Mouse (Mus musculus) gastrocnemius, postnatal 4 days (tissue): ENCODE measurements around the gene Arhgdia. TPM values are rescaled to one million over a fixed set of nuclear protein-coding genes. Genes with fewer than 3 reads are reported as not detected.

Experiments
- DNase-seq, 2 experiments: peaks; one replicate each; pipeline ENCODE4 v3.0.0; 2021 to 2022; ENCODE audit warnings: low spot score in 2 of 2, mixed read lengths in 2 of 2
- total RNA-seq, 2 experiments: library from RNA; stranded (reverse); gene quantifications; 2 replicates each; pipeline ENCODE4 v1.2.3; 2021

Arhgdia gene
- total RNA-seq, 2 experiments from 2014 or later, result 278 to 300 TPM

DNA sequence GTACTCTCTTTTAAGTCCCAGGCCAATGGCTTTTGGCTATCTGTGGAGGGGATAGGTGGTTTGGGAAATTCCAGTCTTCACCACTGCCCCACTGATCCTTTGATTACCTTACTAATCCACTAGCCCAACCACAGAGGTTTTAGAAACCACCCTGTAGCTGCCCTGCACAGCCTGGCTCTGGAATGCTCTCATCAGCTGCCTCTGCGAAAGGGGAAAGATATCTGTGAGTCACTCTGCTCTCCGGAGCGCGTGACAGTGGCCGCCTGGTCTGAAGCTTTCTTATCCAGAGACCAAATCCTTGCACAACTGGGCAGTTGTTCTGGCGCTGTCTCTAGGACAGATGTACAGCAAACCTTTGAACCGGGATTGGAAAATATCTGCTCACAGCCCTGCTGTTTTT is 26.6 kb downstream of the Arhgdia start:
- no peak for DNase-seq

DNA sequence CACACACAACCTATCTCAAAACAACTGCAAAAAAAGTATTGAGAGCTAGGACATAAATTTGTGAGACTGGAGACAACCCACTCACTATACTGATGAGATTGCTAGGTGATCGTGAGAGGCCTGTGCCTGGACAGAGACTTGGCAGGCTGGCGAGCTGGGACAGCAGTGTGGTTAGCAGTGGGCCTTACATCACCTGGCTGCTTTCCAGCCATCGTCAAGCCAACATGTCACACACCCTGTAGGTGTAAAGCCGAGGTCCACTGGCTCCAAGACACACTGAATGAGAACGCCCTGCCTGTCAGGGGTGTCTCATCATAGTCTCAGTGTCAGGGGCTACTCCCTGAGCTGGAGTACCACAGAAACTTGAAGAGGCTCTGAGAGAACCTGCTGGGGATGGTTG is 28.7 kb downstream of the Arhgdia start:
- DNase-seq, result no peak

DNA sequence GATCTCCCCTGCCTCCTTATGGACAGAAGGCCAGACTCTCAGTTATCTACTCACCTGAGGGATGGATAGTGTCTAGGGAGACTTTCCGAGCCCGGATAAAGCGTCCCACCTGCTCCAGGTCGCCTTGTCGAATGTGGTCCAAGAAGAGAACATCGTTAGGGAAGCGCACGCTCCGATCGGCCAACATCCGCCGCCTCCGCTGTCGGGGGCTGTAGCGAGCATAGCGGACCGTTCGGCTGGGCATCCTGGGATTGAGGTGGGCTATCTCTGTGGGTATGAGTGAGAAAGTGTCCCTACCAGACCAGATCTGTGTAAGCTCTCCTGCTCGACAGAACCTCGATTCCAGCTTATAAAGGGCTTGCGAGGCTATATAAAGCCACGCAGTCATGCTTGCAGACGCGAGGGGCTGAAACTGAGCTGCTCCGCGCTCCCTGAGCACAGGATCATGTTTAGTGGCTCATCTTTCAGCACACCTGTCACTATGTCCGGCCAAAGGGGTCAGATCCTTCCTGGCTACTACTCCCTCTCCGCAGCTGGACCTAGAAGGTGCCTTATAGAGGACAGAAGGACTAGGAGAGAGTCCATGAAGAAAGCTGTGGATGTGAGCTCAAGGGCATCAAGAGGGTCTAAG is 30.5 kb downstream of the Arhgdia start, which contains the start of gene Ppp1r27:
Gene Ppp1r27 (minus strand): TSS at position 323 of the 631 bp plus-strand sequence.
- DNase-seq, result no peak

DNA sequence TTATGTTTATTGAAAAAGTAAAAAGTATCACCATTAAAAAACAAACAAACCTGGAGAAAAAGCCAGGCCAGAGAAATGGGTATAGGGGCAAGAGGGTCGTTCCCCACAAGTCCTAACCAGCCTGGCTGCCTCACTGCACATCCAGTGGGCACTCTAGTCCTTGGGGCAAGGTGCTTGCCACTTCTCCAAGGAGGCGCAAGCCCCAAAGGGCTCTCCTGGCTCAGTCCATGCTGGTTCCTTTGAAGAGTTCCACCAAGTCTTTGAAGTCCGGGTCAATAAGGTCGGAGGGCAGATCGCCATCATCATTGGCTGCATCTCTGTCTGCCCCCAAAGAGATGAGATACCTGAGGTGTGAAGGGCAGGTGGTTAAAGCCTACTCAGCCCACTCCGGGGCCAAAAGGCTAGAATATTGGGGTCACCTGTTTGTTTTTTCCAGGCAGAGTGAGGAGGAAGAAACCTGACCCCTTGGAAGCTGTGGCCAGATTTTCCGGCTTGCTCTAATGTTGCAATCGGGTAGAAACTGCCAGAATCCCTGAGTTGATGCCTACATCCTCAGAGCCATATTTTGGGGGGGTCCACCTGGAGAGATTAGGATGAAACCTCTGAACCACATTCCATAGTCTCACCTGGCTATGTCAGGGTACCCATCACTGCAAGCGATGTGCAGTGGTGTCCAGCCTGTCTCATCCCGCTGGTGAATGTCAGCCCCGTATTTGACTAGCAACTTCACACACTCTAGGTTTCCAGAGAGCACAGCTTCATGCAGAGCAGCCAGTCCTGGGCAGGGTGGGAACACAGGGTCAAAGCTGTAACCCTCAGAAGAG is 31.2 kb downstream of the Arhgdia start:
- DNase-seq, result no peak

DNA sequence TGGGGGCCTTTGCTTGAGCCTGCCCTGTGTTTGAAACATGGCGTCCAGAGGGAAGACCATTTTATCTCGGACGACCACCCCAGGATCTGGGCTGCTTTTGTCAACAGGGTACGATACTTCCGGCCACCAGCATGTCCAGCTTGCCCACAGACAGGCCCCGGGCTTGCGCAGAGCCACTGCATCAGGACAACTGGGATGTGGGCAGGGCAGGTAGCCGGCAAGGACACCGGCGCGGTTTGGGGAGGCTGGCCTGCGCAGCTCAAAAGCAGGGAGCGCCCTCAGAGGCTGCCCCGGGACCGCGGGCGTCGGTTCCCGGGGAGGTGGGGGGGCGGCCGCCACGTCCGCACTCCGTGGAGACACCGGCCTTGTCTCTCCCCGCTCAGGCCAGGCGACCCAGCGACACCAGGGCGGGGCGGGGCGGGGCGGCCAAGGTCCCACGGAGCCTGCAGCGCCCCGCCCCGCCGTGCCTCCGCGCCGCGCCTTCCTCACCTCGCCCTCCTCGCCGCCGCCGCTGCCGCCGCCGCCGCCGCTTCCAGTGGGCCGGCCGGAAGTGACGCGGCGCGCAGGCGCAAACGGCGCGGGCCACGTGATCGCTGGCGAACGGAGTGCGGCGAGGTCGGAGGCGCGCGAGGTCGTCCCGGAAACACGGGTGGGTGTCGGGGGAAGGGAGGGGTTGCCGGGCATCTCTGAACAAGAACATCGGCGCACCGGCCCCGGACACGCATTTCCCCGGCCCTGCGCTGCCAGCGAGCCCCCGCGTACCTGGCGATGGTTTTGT is 32.1 kb downstream of the Arhgdia start, which contains the start of gene Mcrip1:
Gene Mcrip1 (minus strand): TSS at position 560 of the 778 bp plus-strand sequence.
- DNase-seq, result peak; percentile 96 to 97

DNA sequence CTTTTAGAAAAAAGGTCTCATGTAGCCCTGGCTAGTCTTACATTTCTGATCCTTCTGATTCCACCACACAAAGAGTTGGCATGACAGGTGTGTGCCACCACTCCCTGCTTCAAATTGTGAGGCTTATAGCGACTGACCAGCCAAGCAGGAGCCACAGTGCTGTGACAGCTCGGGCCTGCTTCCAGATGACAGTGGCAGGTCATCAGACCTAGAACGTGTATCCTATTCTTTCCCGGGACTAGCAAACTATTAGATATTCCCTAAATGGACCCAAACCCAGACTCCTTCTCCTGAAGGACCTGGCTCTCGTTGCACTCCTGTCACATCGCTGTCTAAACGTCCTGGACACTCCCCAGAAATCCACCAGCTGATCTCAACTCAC is 32.6 kb downstream of the Arhgdia start:
- DNase-seq, result no peak

DNA sequence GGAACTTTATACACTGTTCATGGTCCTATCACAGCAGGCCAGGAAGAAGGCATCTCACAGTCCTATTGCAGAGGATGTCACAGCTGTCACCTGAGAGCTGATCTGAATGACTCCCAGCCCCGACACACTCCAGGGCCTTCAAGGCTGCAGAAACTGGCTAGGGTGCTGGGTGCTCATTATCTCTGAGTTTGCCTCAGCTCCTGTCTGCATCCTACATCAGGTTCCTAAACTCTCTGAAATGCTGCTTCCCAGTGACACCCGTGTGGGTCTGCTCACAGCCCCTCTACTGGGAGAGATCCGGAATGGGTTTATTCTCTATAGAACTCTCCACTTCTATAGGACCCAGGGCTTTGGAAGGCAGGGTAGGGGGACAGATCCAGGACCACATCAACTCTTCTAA is 33.2 kb downstream of the Arhgdia start:
- DNase-seq, result no peak

DNA sequence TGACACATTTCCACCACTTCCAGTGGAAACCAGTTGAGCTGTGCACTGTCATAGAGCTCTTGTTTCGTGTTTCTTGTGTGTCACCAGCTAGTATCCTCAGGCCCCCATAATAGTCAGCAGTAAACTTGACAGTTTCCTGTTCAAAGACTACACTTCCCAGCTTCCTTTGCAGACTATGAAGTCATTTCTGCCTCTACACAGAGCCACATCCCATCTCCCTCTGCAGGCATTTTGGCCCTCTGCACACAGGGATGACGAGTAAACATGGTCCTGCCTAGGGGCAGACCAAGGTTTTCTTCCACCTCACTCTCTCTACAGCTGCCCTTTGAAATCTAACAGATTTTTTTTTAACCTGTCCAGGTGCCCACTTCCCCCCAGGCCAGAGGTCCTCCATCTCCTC is 34.0 kb downstream of the Arhgdia start:
- DNase-seq, result no peak

DNA sequence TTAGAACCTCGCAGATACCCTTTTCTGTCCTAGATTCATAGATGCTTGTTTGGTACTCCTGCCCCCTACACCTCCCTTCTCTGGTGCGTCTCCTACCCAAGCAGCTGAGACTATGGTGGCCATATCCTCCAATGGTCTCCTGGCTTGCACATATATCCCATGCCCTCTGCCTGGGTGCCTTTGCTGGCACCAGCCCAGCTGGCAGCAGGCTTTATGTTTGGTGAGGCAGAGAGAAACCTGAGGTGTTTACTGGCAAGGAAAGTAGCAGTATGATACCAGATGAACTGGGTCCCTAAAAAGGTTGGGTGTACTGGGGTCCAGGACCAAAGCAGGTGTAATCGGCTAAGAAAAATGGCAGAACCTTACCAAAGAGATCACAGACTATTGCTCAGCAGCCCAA is 35.5 kb downstream of the Arhgdia start:
- no peak for DNase-seq

DNA sequence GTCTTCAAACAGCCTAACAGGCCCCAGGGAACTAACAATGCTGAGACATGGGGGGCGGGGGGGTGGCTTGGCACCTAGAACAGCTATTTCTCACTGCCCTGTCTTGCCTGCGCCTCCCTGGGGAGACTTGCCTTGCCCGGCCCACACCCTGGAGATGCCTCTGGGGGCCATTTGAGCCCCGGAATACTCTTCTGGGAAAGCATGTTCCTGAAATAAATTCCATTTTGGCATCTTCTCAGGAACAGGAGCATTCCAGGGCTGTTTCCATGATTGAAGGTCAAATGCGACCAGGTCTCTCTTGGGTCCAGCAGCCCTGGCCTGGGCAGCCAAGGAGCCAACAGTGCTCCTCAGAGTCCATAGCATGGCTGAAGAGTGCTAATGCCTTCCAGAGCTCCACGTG is 39.0 kb downstream of the Arhgdia start:
- no peak for DNase-seq

DNA sequence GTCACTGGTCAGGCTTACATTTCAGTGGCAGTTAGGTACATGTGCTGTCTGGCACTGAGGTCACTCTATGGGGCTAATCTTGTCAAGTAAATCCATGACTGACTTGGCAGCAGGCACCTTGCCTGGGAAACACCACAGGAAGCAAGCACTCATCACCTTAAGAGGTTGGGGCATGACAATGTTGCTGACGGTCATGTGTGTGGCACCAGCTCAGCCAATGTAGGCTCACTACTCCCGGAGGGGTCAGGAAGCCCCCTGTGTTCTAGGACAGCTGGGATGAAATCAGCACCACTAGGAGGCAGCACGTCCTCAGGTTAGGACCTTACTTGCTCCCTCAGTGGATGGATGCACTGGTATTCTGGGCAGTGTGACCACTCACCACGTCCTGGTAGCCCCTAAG is 39.5 kb downstream of the Arhgdia start:
- peak; percentile 15 to 22 for DNase-seq

DNA sequence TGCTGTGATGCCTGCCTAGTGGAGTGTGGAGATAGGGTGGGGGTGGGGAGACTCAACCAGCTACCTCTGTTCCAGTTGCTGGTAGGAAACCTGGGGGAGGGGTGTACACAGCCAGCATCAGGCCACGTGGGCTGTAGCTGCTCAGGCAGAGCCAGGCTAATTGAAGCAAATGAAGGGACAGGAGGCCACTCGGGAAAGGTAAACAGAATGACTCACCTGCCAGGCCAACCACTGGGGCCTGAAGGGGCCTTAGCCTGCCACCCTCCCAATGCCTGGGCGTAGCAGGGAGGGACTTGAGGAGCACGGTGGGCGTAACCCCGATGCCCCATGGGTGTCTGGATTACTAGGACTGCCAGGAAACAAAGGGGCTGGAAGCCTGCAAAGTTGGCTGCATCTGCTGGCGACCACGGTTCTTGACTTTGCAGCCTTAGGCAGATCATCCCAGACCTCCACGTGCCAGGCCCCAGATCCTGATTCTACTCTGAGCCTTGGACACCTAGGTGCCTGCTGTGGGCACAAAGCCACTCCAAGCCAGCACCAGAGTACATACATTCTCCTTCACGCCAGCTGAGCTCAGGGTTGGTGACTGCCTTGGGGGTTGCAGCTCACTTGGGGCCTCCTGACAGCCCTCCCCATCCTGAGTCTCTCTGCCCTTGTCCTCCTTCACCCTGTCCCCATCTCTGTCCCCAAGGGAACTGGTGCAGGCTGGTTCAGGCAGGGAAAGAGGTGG is 42.0 kb downstream of the Arhgdia start:
- DNase-seq, result peak; percentile 15 to 16

DNA sequence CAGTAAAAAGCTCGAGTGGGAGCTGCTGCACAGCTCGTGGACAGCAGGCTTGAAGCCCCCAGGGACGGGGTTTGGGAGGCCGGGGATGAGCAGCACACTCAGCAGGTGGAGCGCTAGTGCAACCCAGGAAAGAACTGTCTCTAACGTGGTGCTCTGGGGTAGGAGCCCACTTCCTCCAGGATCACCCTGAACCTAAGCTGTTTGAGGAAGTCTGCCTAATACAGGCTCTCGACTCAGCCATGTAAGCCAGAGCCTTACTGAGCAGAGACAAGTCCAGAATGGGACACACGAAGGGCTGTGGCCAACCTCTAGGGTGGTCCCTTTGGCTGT is 42.5 kb downstream of the Arhgdia start:
- DNase-seq, result peak in 1 of 2 experiments; percentile 14

DNA sequence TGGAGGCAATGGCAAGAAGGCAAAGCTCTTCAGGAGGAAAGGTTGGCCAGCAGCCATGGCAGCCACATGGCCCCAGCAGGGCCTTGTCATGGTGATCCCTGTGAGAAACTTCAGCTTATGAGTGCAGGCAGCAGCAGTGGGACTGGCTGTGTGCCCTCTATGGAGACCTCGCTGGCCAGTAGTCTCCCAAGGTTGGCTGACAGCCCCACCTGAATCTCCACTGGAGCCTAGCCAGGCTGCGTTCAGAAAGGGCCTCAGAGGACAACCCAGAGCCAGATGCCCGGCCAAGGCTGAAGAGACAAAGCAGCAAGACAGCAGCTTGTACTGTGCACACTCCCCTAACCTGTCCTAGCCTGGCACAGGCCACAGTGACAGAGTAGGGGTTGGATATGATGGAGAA is 42.9 kb downstream of the Arhgdia start:
- peak; percentile 30 to 47 for DNase-seq

DNA sequence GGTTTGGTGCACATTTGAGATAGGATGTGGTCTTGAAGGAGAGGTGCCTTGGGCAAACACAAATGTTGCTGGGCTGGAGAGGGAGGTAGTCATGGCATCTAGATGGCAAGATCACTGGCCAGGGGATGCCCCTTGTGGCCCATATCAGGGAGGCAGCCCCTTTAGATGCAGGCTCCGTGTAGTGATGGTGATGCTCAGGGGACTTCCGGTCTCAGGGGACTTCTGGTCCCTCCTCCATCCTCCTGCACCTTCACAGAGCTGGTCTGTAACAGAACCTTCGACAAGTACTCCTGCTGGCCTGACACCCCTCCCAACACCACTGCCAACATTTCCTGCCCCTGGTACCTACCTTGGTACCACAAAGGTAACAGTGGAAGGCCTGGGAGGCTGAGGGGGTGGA is 45.6 kb downstream of the Arhgdia start:
- DNase-seq, result no peak

DNA sequence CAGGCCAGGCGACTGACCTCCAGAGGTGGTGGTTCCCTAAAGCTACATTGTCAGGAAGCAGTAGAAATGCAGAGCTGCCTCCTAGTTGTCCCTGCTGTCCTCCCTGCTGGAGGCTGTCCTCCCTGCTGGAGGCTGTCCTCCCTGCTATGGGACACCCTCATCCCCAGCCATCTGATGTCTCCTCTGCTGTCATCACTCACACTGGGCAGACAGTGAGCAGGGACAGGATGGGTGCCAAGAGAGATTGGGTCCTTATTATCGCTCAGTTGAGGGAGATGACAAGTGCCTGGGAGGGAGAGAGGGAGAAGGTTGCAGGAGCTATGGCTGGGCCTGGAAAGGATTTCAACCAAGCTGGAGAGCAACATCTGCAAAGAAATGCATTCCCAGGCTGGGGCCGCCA is 46.3 kb downstream of the Arhgdia start:
- DNase-seq, result no peak

DNA sequence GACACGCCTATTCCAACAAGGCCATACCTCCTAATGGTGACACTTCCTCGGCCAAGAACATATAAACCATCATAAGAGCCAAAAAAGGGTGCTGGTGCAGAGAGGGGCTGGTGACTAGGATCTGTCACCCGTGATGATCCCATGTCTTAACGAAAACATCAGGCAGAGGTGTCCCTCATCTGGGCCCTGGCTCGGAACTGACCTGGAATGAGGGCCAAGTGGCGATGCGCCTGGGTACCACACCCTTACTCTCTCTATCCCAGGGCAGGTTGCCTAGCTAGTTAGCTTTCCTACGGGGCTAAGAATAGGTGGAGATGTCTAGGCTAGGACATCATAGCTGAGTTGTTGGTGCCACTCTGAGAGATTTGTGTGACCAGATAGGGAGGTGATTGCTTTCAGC is 47.3 kb downstream of the Arhgdia start:
- no peak for DNase-seq

DNA sequence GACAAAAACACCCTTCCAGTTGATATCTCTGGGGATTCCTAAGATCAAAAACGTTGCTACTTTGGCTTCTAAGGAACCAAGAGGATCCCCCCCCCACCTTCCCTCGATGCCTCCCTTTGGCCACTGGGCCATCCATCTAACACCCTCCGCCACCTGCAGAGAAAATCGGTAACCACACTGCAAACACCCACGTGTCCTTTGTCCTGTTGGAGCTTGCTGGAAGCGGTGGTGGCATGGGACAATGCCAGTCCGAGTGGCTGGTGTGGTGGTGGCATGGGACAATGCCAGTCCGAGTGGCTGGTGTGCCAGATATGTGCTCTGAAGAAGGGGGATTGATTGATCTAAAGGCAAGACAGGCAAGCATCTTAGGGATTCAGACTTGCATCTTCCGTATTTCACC is 49.8 kb downstream of the Arhgdia start:
- no peak for DNase-seq

DNA sequence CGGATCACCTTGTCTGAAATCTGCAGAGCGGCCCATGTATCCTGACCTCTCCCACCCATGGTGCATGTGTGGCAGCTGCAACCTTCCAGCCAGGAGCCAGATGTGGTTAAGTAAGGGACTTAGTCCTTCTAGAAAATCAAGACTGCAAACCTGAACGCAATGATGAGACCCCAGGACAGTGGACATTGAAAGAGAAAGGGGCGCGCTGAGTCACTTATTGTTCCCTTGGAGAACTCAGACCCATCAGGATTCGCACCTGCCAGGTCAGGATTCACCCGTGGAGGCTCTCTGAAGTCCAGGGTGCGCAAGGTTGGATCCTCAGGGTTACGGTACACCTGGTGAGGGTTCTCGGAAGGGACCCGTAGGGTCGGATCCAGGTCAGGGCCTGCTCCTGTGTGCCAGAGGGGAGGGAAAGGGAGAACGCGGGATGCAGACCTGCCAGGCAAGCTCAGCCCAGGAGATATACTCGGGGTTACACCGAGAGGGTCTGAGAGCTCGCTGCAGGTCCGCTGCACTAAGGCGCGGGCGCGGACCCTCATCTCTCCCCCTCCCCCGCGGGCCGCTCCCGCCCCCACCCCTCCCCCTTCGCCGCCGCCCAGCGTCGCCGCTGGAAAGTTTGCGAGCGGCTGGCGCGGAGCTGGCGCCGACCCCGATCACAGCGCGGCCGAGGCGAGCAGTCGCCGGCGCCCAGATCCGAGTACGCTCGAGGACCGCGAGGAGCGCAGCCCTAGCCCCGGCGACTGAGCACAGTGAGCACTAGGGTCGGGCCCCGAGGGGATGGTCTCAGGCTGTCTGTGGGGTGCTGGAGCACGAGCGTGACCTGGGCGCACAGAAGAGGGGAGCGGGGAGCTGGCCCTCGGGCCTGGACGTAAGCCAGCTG is 51.1 kb downstream of the Arhgdia start, which contains the start of gene Gcgr:
Gene Gcgr (plus strand): TSS at position 615 of the 880 bp plus-strand sequence.
- DNase-seq, result peak in 1 of 2 experiments; percentile 47

DNA sequence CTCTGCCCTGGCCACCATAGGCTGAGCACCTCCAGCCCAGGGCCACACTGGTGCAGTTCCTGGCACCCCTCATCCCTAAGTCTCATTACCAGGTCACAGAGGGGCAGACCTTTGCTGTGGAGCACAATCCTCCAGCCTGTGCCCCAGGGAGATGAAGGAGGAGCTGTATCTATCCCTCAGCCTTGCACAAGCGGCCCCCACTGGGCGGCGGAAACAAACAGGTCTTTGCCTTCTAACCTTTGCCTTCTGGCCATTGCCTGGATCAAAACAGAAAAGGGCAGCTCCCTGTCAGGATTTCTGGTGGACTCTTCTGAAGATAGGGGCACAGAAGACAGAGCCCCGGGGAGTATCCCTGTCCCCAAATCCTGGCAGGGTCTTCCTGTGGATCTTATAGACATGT is 52.5 kb downstream of the Arhgdia start:
- DNase-seq, result no peak
